9 mouse cellular contexts compared by ENCODE assay signal in genomic region chr6:83069488-83070246, GRCm38 (mm10). TPM values are rescaled to one million over a fixed set of nuclear protein-coding genes. Genes with fewer than 3 reads are reported as not detected.
DNase-seq lines count a peak whose midpoint lies in the region; ATAC-seq and TF ChIP-seq lines count a peak whose summit lies in the region.
"Had no signal": no experiment of that assay in that cellular context is flagged by ENCODE, and none has a peak within 500 bp of the region (broad histone marks: within the 10 kb centered on the region; RNA-seq: fewer than 3 reads in every experiment).

No protein-coding gene starts in this region.

- peak overlapping the region; percentile 36 for H3K4me2 ChIP-seq in lung, embryonic 14.5 days
- peak overlapping the region; percentile 39 for H3K4me2 ChIP-seq in forebrain, embryonic 12.5 days
- H3K4me2 ChIP-seq in intestine, postnatal 0 days (replicated peaks; ENCODE audit: low read depth) = peak overlapping the region; percentile 63
- no peak overlapping the region for H3K4me2 ChIP-seq in neural tube, embryonic 14.5 days (ENCODE audit: low read depth, low read length)

- H3K4me3 ChIP-seq in lung, embryonic 14.5 days (ENCODE audit: low read depth, low read length) = peak overlapping the region; percentile 27; the same call in 1 of the 2 replicates
- peak overlapping the region; percentile 31 for H3K4me3 ChIP-seq in forebrain, embryonic 12.5 days (replicated peaks)
- H3K4me3 ChIP-seq in intestine, postnatal 0 days (ENCODE audit: low read depth, low read length) = peak overlapping the region; percentile 39
- peak overlapping the region; percentile 20 for H3K4me3 ChIP-seq in neural tube, embryonic 14.5 days (ENCODE audit: low read depth, low read length)

- no peaks in the 10 kb centered on the region for H3K36me3 ChIP-seq in lung, embryonic 14.5 days (ENCODE audit: insufficient read depth)
- H3K36me3 ChIP-seq in forebrain, embryonic 12.5 days (replicated peaks) = no peaks in the 10 kb centered on the region
- no peaks in the 10 kb centered on the region; the same call in 1 of the 2 replicates for H3K36me3 ChIP-seq in intestine, postnatal 0 days (ENCODE audit: control insufficient read depth, insufficient read depth)
- H3K36me3 ChIP-seq in neural tube, embryonic 14.5 days (ENCODE audit: control insufficient read depth, insufficient read depth, low read length) = no peaks in the 10 kb centered on the region

- DNase-seq in lung, embryonic 14.5 days = no peak
- no peak for DNase-seq in lung, postnatal 36 days
- DNase-seq in gastrocnemius, postnatal 25 days = no peak
- no peak for DNase-seq in left cerebral cortex, postnatal 25 days (ENCODE audit: low spot score in 2 of 2)
- DNase-seq: gastrocnemius, postnatal 14 days had no signal

- whole genome bisulfite sequencing in lung, embryonic 14.5 days = 2% methylated on average over 68 of the region's 69 CpGs
- WGBS in forebrain, embryonic 12.5 days = under 1% methylated on average over 43 of the region's 69 CpGs
- WGBS in intestine, postnatal 0 days = under 1% methylated on average over 55 of the region's 69 CpGs
- WGBS in neural tube, embryonic 14.5 days = under 1% methylated on average over 69 of the region's 69 CpGs

- TF ChIP-seq CTCF in lung, embryonic 14.5 days (IDR thresholded peaks at IDR 0.05; ENCODE audit: low read depth) = no peak
- no peak for TF ChIP-seq CTCF in intestine, postnatal 0 days (IDR thresholded peaks at IDR 0.05; ENCODE audit: low read depth)

- H3K27me3 ChIP-seq in lung, embryonic 14.5 days (ENCODE audit: insufficient read depth, low read length) = peaks cover 95% of the 10 kb centered on the region
- H3K27me3 ChIP-seq in forebrain, embryonic 12.5 days = peaks cover 100% of the 10 kb centered on the region
- peaks cover 91% of the 10 kb centered on the region for H3K27me3 ChIP-seq in intestine, postnatal 0 days (replicated peaks; ENCODE audit: control insufficient read depth, insufficient read depth, low read length)
- peaks cover 71% of the 10 kb centered on the region for H3K27me3 ChIP-seq in neural tube, embryonic 14.5 days (ENCODE audit: control insufficient read depth, insufficient read depth, low read length)

- H3K4me1 ChIP-seq in lung, embryonic 14.5 days (ENCODE audit: insufficient read depth) = no peaks in the 10 kb centered on the region
- peaks cover 26% of the 10 kb centered on the region for H3K4me1 ChIP-seq in forebrain, embryonic 12.5 days
- no peaks in the 10 kb centered on the region; the same call in 1 of the 2 replicates for H3K4me1 ChIP-seq in intestine, postnatal 0 days (replicated peaks; ENCODE audit: control insufficient read depth, insufficient read depth, low read length)
- no peaks in the 10 kb centered on the region for H3K4me1 ChIP-seq in neural tube, embryonic 14.5 days (ENCODE audit: control insufficient read depth, insufficient read depth, low read length)

- ATAC-seq in lung, embryonic 14.5 days (ENCODE audit: insufficient read depth) = 0 out of 2 replicates have a peak, but pooled peaks have one; percentile 3
- ATAC-seq in forebrain, embryonic 12.5 days (ENCODE audit: low FRiP score) = no peak
- no peak for ATAC-seq in intestine, postnatal 0 days
- ATAC-seq in neural tube, embryonic 14.5 days (ENCODE audit: low read depth) = peak; percentile 38; the same call in 1 of the 2 replicates
- ATAC-seq in megakaryocyte-erythroid progenitor cell, adult 5-6 weeks (replicated peaks; ENCODE audit: low FRiP score, low TSS enrichment, poor library complexity, severe bottlenecking) = no peak

- no peaks in the 10 kb centered on the region for H3K9me3 ChIP-seq in lung, embryonic 14.5 days (ENCODE audit: low read depth, low read length)
- H3K9me3 ChIP-seq in forebrain, embryonic 12.5 days = no peaks in the 10 kb centered on the region
- H3K9me3 ChIP-seq in intestine, postnatal 0 days (ENCODE audit: control insufficient read depth) = no peaks in the 10 kb centered on the region
- H3K9me3 ChIP-seq in neural tube, embryonic 14.5 days (ENCODE audit: control insufficient read depth, low read length) = no peaks in the 10 kb centered on the region

- intact Hi-C loops in left cerebral cortex, postnatal 25 days (cut with DNase I) = loop anchor here (10.0 kb wide), 1 partner anchor 645 kb away; the partner anchor contains the start of gene Vax2

- no peak overlapping the region for H3K9ac ChIP-seq in lung, embryonic 14.5 days
- no peak overlapping the region for H3K9ac ChIP-seq in forebrain, embryonic 12.5 days
- no peak overlapping the region for H3K9ac ChIP-seq in intestine, postnatal 0 days (ENCODE audit: low read depth, low read length)
- no peak overlapping the region; the same call in 1 of the 2 replicates for H3K9ac ChIP-seq in neural tube, embryonic 14.5 days (replicated peaks; ENCODE audit: low read depth, low read length)

- no peak overlapping the region for H3K27ac ChIP-seq in lung, embryonic 14.5 days (ENCODE audit: low read depth)
- no peak overlapping the region for H3K27ac ChIP-seq in forebrain, embryonic 12.5 days
- no peak overlapping the region for H3K27ac ChIP-seq in intestine, postnatal 0 days (ENCODE audit: low read depth, low read length)
- no peak overlapping the region for H3K27ac ChIP-seq in neural tube, embryonic 14.5 days (ENCODE audit: low read depth, low read length)

RNA-seq across cellular contexts. Expression of gene Tlx2, which starts 0.4 kb away (rescaled TPM):
- 0.25 and 0.95 TPM in 2 replicates for polyA plus RNA-seq in lung, embryonic 14.5 days (2014; fragmentation: Nextera tagmentation; extraction: Ambion mirVana)
- polyA plus RNA-seq in forebrain, embryonic 12.5 days (2016; fragmentation: Nextera tagmentation; extraction: Ambion mirVana) = not detected in 2 replicates
- 7.6 and 8.4 TPM in 2 replicates for polyA plus RNA-seq in intestine, postnatal 0 days (2015; fragmentation: Nextera tagmentation; extraction: Ambion mirVana)
- 7.1 TPM in 1 of 2 replicates, not detected in the other for polyA plus RNA-seq in neural tube, embryonic 14.5 days (2014; fragmentation: Nextera tagmentation; extraction: Ambion mirVana)
- not detected in 2 replicates for total RNA-seq in megakaryocyte-erythroid progenitor cell, adult 5-6 weeks (2014; fragmentation: Nextera tagmentation)
- not detected in 2 replicates for total RNA-seq in megakaryocyte-erythroid progenitor cell, adult 5-6 weeks (2017)
- not detected for total RNA-seq in gastrocnemius, postnatal 25 days (2021)
- not detected for total RNA-seq in left cerebral cortex, postnatal 25 days (2021)
- total RNA-seq: gastrocnemius, postnatal 14 days had no signal

RNA-seq across cellular contexts. Expression of gene Pcgf1, which starts 8.0 kb away (rescaled TPM):
- polyA plus RNA-seq in lung, embryonic 14.5 days (2014; fragmentation: Nextera tagmentation; extraction: Ambion mirVana) = 28.5 and 29.9 TPM in 2 replicates
- 36.3 and 37.0 TPM in 2 replicates for polyA plus RNA-seq in forebrain, embryonic 12.5 days (2016; fragmentation: Nextera tagmentation; extraction: Ambion mirVana)
- polyA plus RNA-seq in intestine, postnatal 0 days (2015; fragmentation: Nextera tagmentation; extraction: Ambion mirVana) = 13.6 and 14.4 TPM in 2 replicates
- polyA plus RNA-seq in neural tube, embryonic 14.5 days (2014; fragmentation: Nextera tagmentation; extraction: Ambion mirVana) = 44.9 and 46.6 TPM in 2 replicates
- total RNA-seq in megakaryocyte-erythroid progenitor cell, adult 5-6 weeks (2014; fragmentation: Nextera tagmentation) = 25.1 and 27.3 TPM in 2 replicates
- 7.2 and 12.7 TPM in 2 replicates for total RNA-seq in megakaryocyte-erythroid progenitor cell, adult 5-6 weeks (2017)
- total RNA-seq in gastrocnemius, postnatal 25 days (2021) = 1 to 10 TPM; 6.7 to 7.1 TPM
- total RNA-seq in left cerebral cortex, postnatal 25 days (2021) = 10 to 100 TPM; 21.3 to 24.4 TPM

RNA-seq across cellular contexts. Expression of gene Dqx1, which starts 12.0 kb away (rescaled TPM):
- polyA plus RNA-seq in lung, embryonic 14.5 days (2014; fragmentation: Nextera tagmentation; extraction: Ambion mirVana) = 0.62 and 1.3 TPM in 2 replicates
- 0.63 and 0.88 TPM in 2 replicates for polyA plus RNA-seq in forebrain, embryonic 12.5 days (2016; fragmentation: Nextera tagmentation; extraction: Ambion mirVana)
- polyA plus RNA-seq in intestine, postnatal 0 days (2015; fragmentation: Nextera tagmentation; extraction: Ambion mirVana) = 24.8 and 27.1 TPM in 2 replicates
- 0.24 and 0.54 TPM in 2 replicates for polyA plus RNA-seq in neural tube, embryonic 14.5 days (2014; fragmentation: Nextera tagmentation; extraction: Ambion mirVana)
- 6.0 and 7.9 TPM in 2 replicates for total RNA-seq in megakaryocyte-erythroid progenitor cell, adult 5-6 weeks (2014; fragmentation: Nextera tagmentation)
- total RNA-seq in megakaryocyte-erythroid progenitor cell, adult 5-6 weeks (2017) = 0.56 and 1.0 TPM in 2 replicates
- total RNA-seq in gastrocnemius, postnatal 25 days (2021) = under 1 TPM; 0.26 to 0.51 TPM
- under 1 TPM; 0.25 to 0.99 TPM for total RNA-seq in left cerebral cortex, postnatal 25 days (2021)

RNA-seq across cellular contexts. Expression of gene Htra2, which starts 14.6 kb away (rescaled TPM):
- polyA plus RNA-seq in lung, embryonic 14.5 days (2014; fragmentation: Nextera tagmentation; extraction: Ambion mirVana) = 44.0 and 45.0 TPM in 2 replicates
- 64.3 and 65.9 TPM in 2 replicates for polyA plus RNA-seq in forebrain, embryonic 12.5 days (2016; fragmentation: Nextera tagmentation; extraction: Ambion mirVana)
- polyA plus RNA-seq in intestine, postnatal 0 days (2015; fragmentation: Nextera tagmentation; extraction: Ambion mirVana) = 22.7 and 24.0 TPM in 2 replicates
- 37.8 and 45.9 TPM in 2 replicates for polyA plus RNA-seq in neural tube, embryonic 14.5 days (2014; fragmentation: Nextera tagmentation; extraction: Ambion mirVana)
- 225 and 296 TPM in 2 replicates for total RNA-seq in megakaryocyte-erythroid progenitor cell, adult 5-6 weeks (2014; fragmentation: Nextera tagmentation)
- 97.5 and 128 TPM in 2 replicates for total RNA-seq in megakaryocyte-erythroid progenitor cell, adult 5-6 weeks (2017)
- 10 to 100 TPM; 16.5 to 18.4 TPM for total RNA-seq in gastrocnemius, postnatal 25 days (2021)
- 10 to 100 TPM; 42.9 to 45.4 TPM for total RNA-seq in left cerebral cortex, postnatal 25 days (2021)

RNA-seq across cellular contexts. Expression of gene Aup1, which starts 15.3 kb away (rescaled TPM):
- 134 and 144 TPM in 2 replicates for polyA plus RNA-seq in lung, embryonic 14.5 days (2014; fragmentation: Nextera tagmentation; extraction: Ambion mirVana)
- 137 and 142 TPM in 2 replicates for polyA plus RNA-seq in forebrain, embryonic 12.5 days (2016; fragmentation: Nextera tagmentation; extraction: Ambion mirVana)
- 191 and 210 TPM in 2 replicates for polyA plus RNA-seq in intestine, postnatal 0 days (2015; fragmentation: Nextera tagmentation; extraction: Ambion mirVana)
- 122 and 123 TPM in 2 replicates for polyA plus RNA-seq in neural tube, embryonic 14.5 days (2014; fragmentation: Nextera tagmentation; extraction: Ambion mirVana)
- total RNA-seq in megakaryocyte-erythroid progenitor cell, adult 5-6 weeks (2014; fragmentation: Nextera tagmentation) = 246 and 368 TPM in 2 replicates
- 115 and 128 TPM in 2 replicates for total RNA-seq in megakaryocyte-erythroid progenitor cell, adult 5-6 weeks (2017)
- total RNA-seq in gastrocnemius, postnatal 25 days (2021) = 10 to 100 TPM; 71.8 to 82.5 TPM
- 100 to 1,000 TPM; 100 to 114 TPM for total RNA-seq in left cerebral cortex, postnatal 25 days (2021)

Comparison
In these comparisons a context has a peak if more than half of its experiments do, and no peak if none do; other contexts are left out.
1. ATAC-seq: peak in lung, embryonic 14.5 days (single experiment) and neural tube, embryonic 14.5 days (single experiment); none in forebrain, embryonic 12.5 days (single experiment), intestine, postnatal 0 days (single experiment) and megakaryocyte-erythroid progenitor cell, adult 5-6 weeks (single experiment).
2. RNA of gene Dqx1, which starts 12.0 kb away (polyA plus RNA-seq): 24.8 to 27.1 TPM in intestine, postnatal 0 days; 0.63 to 0.88 TPM in forebrain, embryonic 12.5 days, 0.62 to 1.3 TPM in lung, embryonic 14.5 days and 0.24 to 0.54 TPM in neural tube, embryonic 14.5 days; every median in the first group is over 10 times any median in the second.
3. Peak in every context shown above with its lines, with median percentiles within 50 percentile points of each other: H3K4me3 ChIP-seq.